Comparison of ENCODE assay signal across 11 mouse cellular contexts in genomic region chr19:40818764-40819163, GRCm38 (mm10). TPM values are rescaled to one million over a fixed set of nuclear protein-coding genes. Genes with fewer than 3 reads are reported as not detected.
A peak's percentile ranks its signal among the peaks of the same experiment; 100 is the strongest.
DNase-seq lines count a peak whose midpoint lies in the region; ATAC-seq and TF ChIP-seq lines count a peak whose summit lies in the region.
"Had no signal": no experiment of that assay in that cellular context is flagged by ENCODE, and none has a peak within 500 bp of the region (broad histone marks: within the 10 kb centered on the region; RNA-seq: fewer than 3 reads in every experiment).

No protein-coding gene starts in this region.

- no peak overlapping the region for H3K9ac ChIP-seq in kidney, postnatal 0 days (ENCODE audit: low read depth, low read length)
- H3K9ac ChIP-seq in stomach, postnatal 0 days (ENCODE audit: low read length): no peak overlapping the region

- H3K4me3 ChIP-seq in kidney, postnatal 0 days (replicated peaks; ENCODE audit: low read depth, low read length): no peak overlapping the region
- no peak overlapping the region for H3K4me3 ChIP-seq in stomach, postnatal 0 days (ENCODE audit: low read depth, low read length)
- H3K4me3 ChIP-seq in kidney, adult 2 months (ENCODE audit: insufficient read depth, low read depth, low read length): no peak overlapping the region

- 59% methylated on average over 7 of the region's 7 CpGs for WGBS in kidney, postnatal 0 days
- WGBS in stomach, postnatal 0 days: 41% methylated on average over 7 of the region's 7 CpGs
- 51% methylated on average over 7 of the region's 7 CpGs for WGBS in kidney, adult 2 months

- TF ChIP-seq CTCF in kidney, postnatal 0 days (IDR thresholded peaks at IDR 0.05; ENCODE audit: low read depth): no peak
- TF ChIP-seq CTCF in stomach, postnatal 0 days (IDR thresholded peaks at IDR 0.05; ENCODE audit: low read depth): peak; percentile 25
- no peak for TF ChIP-seq CTCF in kidney, adult 2 months (conservative IDR thresholded peaks at IDR 0.05; ENCODE audit: insufficient read depth, insufficient read length, low read depth, low read length)

- H3K9me3 ChIP-seq in kidney, postnatal 0 days (replicated peaks; ENCODE audit: low read length): no peaks in the 10 kb centered on the region
- no peaks in the 10 kb centered on the region for H3K9me3 ChIP-seq in stomach, postnatal 0 days (ENCODE audit: control insufficient read depth, low read length)

- peak; percentile 18 for DNase-seq in kidney, postnatal 0 days (ENCODE audit: low spot score)
- DNase-seq in kidney, adult 8-10 months: no peak
- DNase-seq in lung, postnatal 4 days: peak; percentile 16 to 41
- no peak for DNase-seq in stomach, postnatal 0 days (ENCODE audit: low spot score)
- DNase-seq in cerebellum, adult 18-20 months: no peak
- DNase-seq in Muller cell, postnatal 12 days (ENCODE audit: inconsistent ontology term): no peak
- DNase-seq in kidney, adult 2 months: no peak
- DNase-seq: cerebellum, postnatal 14 days; gastrocnemius, postnatal 25 days; kidney, adult 11 months had no signal

- ATAC-seq in kidney, postnatal 0 days (replicated peaks; ENCODE audit: low FRiP score, low read depth): no peak
- peak; percentile 78 for ATAC-seq in erythroblast, adult 5-6 weeks (replicated peaks; ENCODE audit: low FRiP score, poor library complexity, severe bottlenecking)
- no peak for ATAC-seq in stomach, postnatal 0 days (ENCODE audit: low FRiP score, low TSS enrichment)

- H3K27me3 ChIP-seq in kidney, postnatal 0 days (ENCODE audit: insufficient read depth, low read length): no peaks in the 10 kb centered on the region
- no peaks in the 10 kb centered on the region for H3K27me3 ChIP-seq in stomach, postnatal 0 days (ENCODE audit: control insufficient read depth, insufficient read depth, low read length)
- H3K27me3 ChIP-seq in kidney, adult 2 months (replicated peaks; ENCODE audit: control insufficient read depth, insufficient read depth, low read length): no peaks in the 10 kb centered on the region

- TF ChIP-seq POLR2A in kidney, adult 2 months (IDR thresholded peaks at IDR 0.05; ENCODE audit: low read depth, low read length): no peak

- TF ChIP-seq EP300 in stomach, postnatal 0 days (optimal IDR thresholded peaks at IDR 0.05): no peak

- H3K4me2 ChIP-seq in kidney, postnatal 0 days (ENCODE audit: low read length): no peak overlapping the region
- no peak overlapping the region for H3K4me2 ChIP-seq in stomach, postnatal 0 days (replicated peaks; ENCODE audit: low read depth)

- H3K4me1 ChIP-seq in kidney, postnatal 0 days (replicated peaks; ENCODE audit: insufficient read depth, low read length): no peaks in the 10 kb centered on the region
- H3K4me1 ChIP-seq in stomach, postnatal 0 days (replicated peaks; ENCODE audit: control insufficient read depth, insufficient read depth): no peaks in the 10 kb centered on the region
- no peaks in the 10 kb centered on the region for H3K4me1 ChIP-seq in kidney, adult 2 months (ENCODE audit: control insufficient read depth, insufficient read depth, low read length)

- H3K36me3 ChIP-seq in kidney, postnatal 0 days (ENCODE audit: insufficient read depth, low read length): no peaks in the 10 kb centered on the region
- no peaks in the 10 kb centered on the region for H3K36me3 ChIP-seq in stomach, postnatal 0 days (ENCODE audit: control insufficient read depth, insufficient read depth, low read length)
- H3K36me3 ChIP-seq in kidney, adult 2 months (ENCODE audit: control insufficient read depth, insufficient read depth, low read length): no peaks in the 10 kb centered on the region

- no peak overlapping the region for H3K27ac ChIP-seq in kidney, postnatal 0 days
- no peak overlapping the region for H3K27ac ChIP-seq in stomach, postnatal 0 days (replicated peaks)
- no peak overlapping the region for H3K27ac ChIP-seq in kidney, adult 2 months (ENCODE audit: insufficient read depth, low read depth, low read length)

RNA-seq across cellular contexts. Expression of gene Ccnj, which starts 12.3 kb away (rescaled TPM):
- 8.8 and 9.0 TPM in 2 replicates for polyA plus RNA-seq in kidney, postnatal 0 days (2015; fragmentation: Nextera tagmentation; extraction: Ambion mirVana)
- total RNA-seq in erythroblast, adult 5-6 weeks (2015; ENCODE audit: low replicate concordance): 0.84 and 1.7 TPM in 2 replicates
- total RNA-seq in erythroblast, adult 5-6 weeks (2017; ENCODE audit: low replicate concordance): 1.2 and 2.4 TPM in 2 replicates
- polyA plus RNA-seq in stomach, postnatal 0 days (2015; fragmentation: Nextera tagmentation; extraction: Ambion mirVana): 3.0 TPM in 2 replicates
- 3.1 and 3.8 TPM in 2 replicates for polyA plus RNA-seq in kidney, adult 2 months (2012; rRNA removed)

Comparison
In these comparisons a context has a peak if more than half of its experiments do, and no peak if none do; other contexts are left out.
1. DNase-seq: peak in kidney, postnatal 0 days (single experiment) and lung, postnatal 4 days (2 of 2); none in kidney, adult 8-10 months (0 of 2), stomach, postnatal 0 days (single experiment), cerebellum, adult 18-20 months (0 of 2), Muller cell, postnatal 12 days (single experiment) and kidney, adult 2 months (single experiment).